Mouse (Mus musculus) cerebellum, adult 2 months (tissue): ENCODE measurements around the gene Rsg1.

ENCODE experiments used
- CTCF ChIP-seq: fragments of 200-500 bp; IDR thresholded peaks from 2 replicates; pipeline ENCODE4 v1.5.1; 2011; ENCODE audit warnings: low read depth, mild to moderate bottlenecking, control low read depth, low read length, moderate library complexity, borderline replicate concordance; ENCODE audit not compliant: insufficient read depth
- POLR2A ChIP-seq: fragments of 200-500 bp; IDR thresholded peaks from 2 replicates; pipeline ENCODE4 v1.6.1; 2011; ENCODE audit warnings: low read length, control low read depth, borderline replicate concordance; ENCODE audit not compliant: insufficient read depth

GRCm38 (mm10) chr4:141183932-141184331 is 29.8 kb upstream of the Rsg1 start:
- TF ChIP-seq CTCF: no peak
- TF ChIP-seq POLR2A: no peak
